Mouse (Mus musculus) thymus, postnatal 25 days (tissue): ENCODE measurements around the gene 3110082J24Rik.

ENCODE experiments used
- DNase-seq: peaks from one replicate; pipeline ENCODE4 v3.0.0; 2022

The 3110082J24Rik gene

GRCm38 (mm10) chr5:30105668-30106300 lies at the start of gene 3110082J24Rik:
Gene 3110082J24Rik (minus strand): TSS chr5:30106086.
- DNase-seq, result no peak

GRCm38 (mm10) chr5:30155395-30155792 lies 49.5 kb upstream of the 3110082J24Rik start:
- DNase-seq, result no peak

GRCm38 (mm10) chr5:30154474-30155394 lies 48.8 kb upstream of the 3110082J24Rik start, which contains the start of the genes Hadha and Hadhb:
Gene Hadha (minus strand): TSS chr5:30155162.
Gene Hadhb (plus strand): TSS chr5:30155248.
- peak; percentile 95 for DNase-seq

- DNase-seq, result no peak
These were observed 48.1 kb upstream of the 3110082J24Rik start for GRCm38 (mm10) chr5:30154013-30154412.

GRCm38 (mm10) chr5:30153222-30153621 lies 47.3 kb upstream of the 3110082J24Rik start:
- no peak for DNase-seq

- DNase-seq, result no peak
These were observed 46.5 kb upstream of the 3110082J24Rik start for GRCm38 (mm10) chr5:30152413-30152812.

GRCm38 (mm10) chr5:30152007-30152406 lies 46.1 kb upstream of the 3110082J24Rik start:
- DNase-seq, result no peak

- no peak for DNase-seq
These were observed 42.4 kb upstream of the 3110082J24Rik start for GRCm38 (mm10) chr5:30148133-30148920.

GRCm38 (mm10) chr5:30146526-30146925 lies 40.6 kb upstream of the 3110082J24Rik start:
- no peak for DNase-seq

- no peak for DNase-seq
These were observed 32.3 kb upstream of the 3110082J24Rik start for GRCm38 (mm10) chr5:30138193-30138592.

- no peak for DNase-seq
These were observed 31.4 kb upstream of the 3110082J24Rik start for GRCm38 (mm10) chr5:30137271-30137670.

- no peak for DNase-seq
These were observed 29.9 kb upstream of the 3110082J24Rik start for GRCm38 (mm10) chr5:30135711-30136231.

GRCm38 (mm10) chr5:30132173-30132572 lies 26.3 kb upstream of the 3110082J24Rik start:
- no peak for DNase-seq

GRCm38 (mm10) chr5:30131246-30131645 lies 25.4 kb upstream of the 3110082J24Rik start:
- DNase-seq, result no peak

GRCm38 (mm10) chr5:30128680-30129079 lies 22.8 kb upstream of the 3110082J24Rik start:
- DNase-seq, result no peak

- DNase-seq, result no peak
These were observed 22.2 kb upstream of the 3110082J24Rik start for GRCm38 (mm10) chr5:30127921-30128597.

- no peak for DNase-seq
These were observed 20.9 kb upstream of the 3110082J24Rik start for GRCm38 (mm10) chr5:30126756-30127155.

GRCm38 (mm10) chr5:30125587-30125986 lies 19.7 kb upstream of the 3110082J24Rik start:
- peak; percentile 19 for DNase-seq

GRCm38 (mm10) chr5:30122481-30122880 lies 16.6 kb upstream of the 3110082J24Rik start:
- no peak for DNase-seq

GRCm38 (mm10) chr5:30120106-30120505 lies 14.2 kb upstream of the 3110082J24Rik start:
- no peak for DNase-seq

- DNase-seq, result no peak
These were observed 13.3 kb upstream of the 3110082J24Rik start for GRCm38 (mm10) chr5:30119163-30119562.

GRCm38 (mm10) chr5:30118018-30118417 lies 12.1 kb upstream of the 3110082J24Rik start:
- DNase-seq, result no peak
